Mouse (Mus musculus) lung, embryonic 16.5 days (tissue): Measurements from ENCODE around the gene Dync1li1. TPM values are rescaled to one million over a fixed set of nuclear protein-coding genes. Genes with fewer than 3 reads are reported as not detected.
A peak's percentile ranks its signal among the peaks of the same experiment; 100 is the strongest.

Experiments
- ATAC-seq: fragments of 200-750 bp; cut with Nextera tagmentation; 2 replicates; pipeline ENCODE4 v1.8.0; 2017; ENCODE audit warnings: low read depth, mild to moderate bottlenecking, moderate library complexity
- H3K27ac ChIP-seq: fragments of 300-500 bp; sonication (generic); 2 replicates; pipeline ENCODE4 v1.5.1; 2014; ENCODE audit warnings: mild to moderate bottlenecking, control low read depth, low read length
- H3K27me3 ChIP-seq: fragments of 300-500 bp; sonication (generic); 2 replicates; pipeline ENCODE4 v1.6.1; 2014; ENCODE audit warnings: low read depth, low read length, mixed read lengths; ENCODE audit not compliant: control insufficient read depth, insufficient read depth
- H3K36me3 ChIP-seq: fragments of 300-500 bp; sonication (generic); 2 replicates; pipeline ENCODE4 v1.6.1; 2014; ENCODE audit warnings: low read length; ENCODE audit not compliant: control insufficient read depth, insufficient read depth
- H3K4me1 ChIP-seq: fragments of 300-500 bp; sonication (generic); replicated peaks from 2 replicates; pipeline ENCODE4 v1.6.1; 2014; ENCODE audit warnings: low read length, mixed read lengths; ENCODE audit not compliant: control insufficient read depth, insufficient read depth
- H3K4me2 ChIP-seq: fragments of 300-500 bp; sonication (generic); 2 replicates; pipeline ENCODE4 v1.6.1; 2014; ENCODE audit warnings: low read depth, low read length, control low read depth
- H3K4me3 ChIP-seq: fragments of 300-500 bp; sonication (generic); 2 replicates; pipeline ENCODE4 v1.5.1; 2014; ENCODE audit warnings: mild to moderate bottlenecking, low read length, control low read depth
- H3K9ac ChIP-seq: fragments of 300-500 bp; sonication (generic); 2 replicates; pipeline ENCODE4 v1.6.1; 2014; ENCODE audit warnings: low read length, control low read depth
- H3K9me3 ChIP-seq: fragments of 300-500 bp; sonication (generic); 2 replicates; pipeline ENCODE4 v1.6.1; 2016; ENCODE audit warnings: low read length; ENCODE audit not compliant: control insufficient read depth
- WGBS: fragments of 180-500 bp; shearing (Covaris S2); extraction: QIAGEN DNeasy Blood & Tissue Kit; methylation state at CpG from one replicate; pipeline ENCODE4 v1.1.7; 2014; 5-methylcytosine and 5-hydroxymethylcytosine counted together
- polyA plus RNA-seq: library from polyadenylated mRNA; unstranded; fragments of >200 nt; fragmentation: Nextera tagmentation; extraction: Ambion mirVana; gene quantifications from 2 replicates; pipeline ENCODE4 v1.2.1, GENCODE M21; 2015

The Dync1li1 gene
- polyA plus RNA-seq, 1 experiment from 2014 or later: 53.0 TPM

DNA sequence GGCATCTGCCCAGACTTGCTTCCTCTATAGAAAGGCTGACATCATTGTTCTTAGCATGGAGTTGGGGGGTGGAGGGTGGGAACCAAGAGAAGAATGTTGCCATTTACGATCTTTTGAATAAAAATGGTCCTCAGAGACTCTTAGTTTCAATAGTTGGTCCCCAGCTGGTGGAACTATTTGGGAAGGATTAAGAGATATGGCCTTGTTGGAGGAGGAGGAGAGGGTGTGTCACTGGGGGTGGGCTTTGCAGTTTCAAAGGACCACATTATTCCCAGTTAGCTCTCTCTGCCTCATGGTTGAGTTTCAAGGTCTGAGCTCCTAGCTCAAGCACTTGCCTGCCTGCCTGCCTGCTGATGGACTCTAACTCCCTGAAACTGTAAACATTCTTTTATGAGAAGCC, 16.6 kb upstream of the Dync1li1 start:
- no peak overlapping the region for H3K9ac ChIP-seq
- no peak for ATAC-seq
- H3K4me1 ChIP-seq: no peaks in the 10 kb centered on the region; the same call in 1 of the 2 replicates
- H3K9me3 ChIP-seq: no peaks in the 10 kb centered on the region
- H3K27me3 ChIP-seq: no peaks in the 10 kb centered on the region
- WGBS: 55% methylated on average over 1 of the region's 1 CpGs
- no peak overlapping the region for H3K4me3 ChIP-seq
- no peak overlapping the region for H3K4me2 ChIP-seq
- H3K27ac ChIP-seq: no peak overlapping the region
- H3K36me3 ChIP-seq: no peaks in the 10 kb centered on the region

DNA sequence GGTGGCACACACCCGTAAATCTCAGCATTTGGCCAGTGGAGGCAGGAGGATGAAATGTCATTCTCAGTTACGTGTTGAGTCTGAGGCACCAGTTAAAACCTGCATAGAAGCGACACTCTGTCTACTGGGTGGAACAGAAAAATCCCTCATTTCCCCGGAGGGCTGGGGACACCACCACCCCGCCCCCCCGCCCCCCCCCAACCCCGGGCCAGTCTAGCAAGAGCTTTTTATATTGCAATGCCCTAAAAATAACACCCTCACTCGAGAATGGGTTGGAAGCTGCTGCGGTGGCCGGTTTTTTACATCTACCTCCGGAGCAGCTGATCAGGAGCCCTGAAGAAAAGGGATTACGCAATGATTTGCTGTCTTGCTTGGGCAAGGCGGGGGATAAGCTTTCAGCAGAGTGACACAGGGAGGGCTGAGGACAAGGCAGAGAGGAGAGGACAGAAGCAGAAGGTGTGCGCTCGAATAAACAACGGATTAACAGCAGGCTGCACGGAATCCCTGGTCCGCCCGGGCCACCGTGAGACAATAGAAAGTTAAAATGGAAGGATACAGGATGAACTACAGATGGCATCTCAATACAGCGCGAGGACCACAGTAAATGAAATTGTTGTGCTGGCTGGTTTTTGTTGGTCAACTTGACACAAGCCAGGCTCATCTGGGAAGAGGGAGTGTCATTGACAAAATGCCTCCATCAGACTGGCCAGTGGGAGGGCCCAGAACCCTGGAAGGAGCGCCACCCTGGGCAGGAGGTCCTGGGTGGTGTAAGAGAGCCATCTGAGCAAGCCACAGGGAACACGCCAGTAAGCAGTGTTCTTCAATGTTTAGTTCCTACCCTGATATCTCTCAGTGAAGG, 15.7 kb upstream of the Dync1li1 start:
- Histone ChIP-seq H3K27ac (no peak overlapping the region), H3K36me3 (no peaks in the 10 kb centered on the region), H3K9ac (peak overlapping the region; percentile 9), H3K4me1 (no peaks in the 10 kb centered on the region; the same call in 1 of the 2 replicates), H3K27me3 (no peaks in the 10 kb centered on the region), H3K4me3 (peak overlapping the region; percentile 25), H3K9me3 (no peaks in the 10 kb centered on the region), H3K4me2 (peak overlapping the region; percentile 49)
- ATAC-seq: no peak
- WGBS: 6% methylated on average over 24 of the region's 24 CpGs

DNA sequence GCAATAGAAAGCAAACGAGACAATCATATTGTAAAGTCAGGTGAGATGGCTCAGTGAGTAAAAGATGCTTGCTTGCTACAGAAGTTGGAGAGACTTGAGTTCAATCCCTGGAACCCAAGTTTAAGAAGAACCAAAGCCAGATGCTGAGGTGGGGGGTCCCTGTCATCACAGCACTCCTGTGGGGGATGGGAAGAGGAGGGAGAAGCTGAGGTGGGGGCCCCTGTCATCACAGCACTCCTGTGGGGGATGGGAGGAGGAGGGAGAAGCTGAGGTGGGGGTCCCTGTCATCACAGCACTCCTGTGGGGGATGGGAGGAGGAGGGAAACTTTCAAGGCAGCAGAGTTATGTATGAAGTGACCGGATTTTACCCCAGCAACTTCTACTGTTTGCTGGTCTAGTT, 15.0 kb upstream of the Dync1li1 start:
- no peaks in the 10 kb centered on the region for H3K27me3 ChIP-seq
- H3K4me3 ChIP-seq: no peak overlapping the region
- H3K36me3 ChIP-seq: no peaks in the 10 kb centered on the region
- peak overlapping the region; percentile 9; the same call in 1 of the 2 replicates for H3K9ac ChIP-seq
- H3K9me3 ChIP-seq: no peaks in the 10 kb centered on the region
- H3K4me1 ChIP-seq: no peaks in the 10 kb centered on the region; the same call in 1 of the 2 replicates
- no peak overlapping the region for H3K4me2 ChIP-seq
- ATAC-seq: no peak
- H3K27ac ChIP-seq: no peak overlapping the region
- WGBS: 35% methylated on average over 2 of the region's 2 CpGs

DNA sequence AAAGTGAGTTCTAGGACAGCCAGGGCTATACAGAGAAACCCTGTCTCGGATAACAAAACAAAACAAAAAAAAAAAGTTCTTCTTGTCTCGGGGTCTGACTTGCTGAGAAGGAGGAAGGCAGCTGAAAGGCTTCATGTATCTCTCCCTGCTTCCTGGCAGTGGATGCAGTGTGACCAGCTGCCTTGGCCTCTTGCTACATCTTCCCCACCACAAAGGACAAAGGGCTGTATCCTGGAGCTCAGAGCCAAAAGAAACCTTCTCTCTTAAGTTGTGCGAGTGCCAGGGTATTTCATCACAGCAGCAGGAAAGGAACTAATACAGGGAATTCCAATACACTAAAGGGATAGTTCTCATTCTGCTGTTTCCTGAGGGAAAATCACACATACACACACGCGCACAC, 10.0 kb upstream of the Dync1li1 start:
- Histone ChIP-seq H3K27me3 (no peaks in the 10 kb centered on the region), H3K4me1 (no peaks in the 10 kb centered on the region), H3K9ac (no peak overlapping the region), H3K27ac (no peak overlapping the region), H3K9me3 (no peaks in the 10 kb centered on the region), H3K4me2 (no peak overlapping the region), H3K36me3 (no peaks in the 10 kb centered on the region), H3K4me3 (no peak overlapping the region)
- ATAC-seq: no peak; the same call in 1 of the 2 replicates
- 63% methylated on average over 5 of the region's 5 CpGs for WGBS

DNA sequence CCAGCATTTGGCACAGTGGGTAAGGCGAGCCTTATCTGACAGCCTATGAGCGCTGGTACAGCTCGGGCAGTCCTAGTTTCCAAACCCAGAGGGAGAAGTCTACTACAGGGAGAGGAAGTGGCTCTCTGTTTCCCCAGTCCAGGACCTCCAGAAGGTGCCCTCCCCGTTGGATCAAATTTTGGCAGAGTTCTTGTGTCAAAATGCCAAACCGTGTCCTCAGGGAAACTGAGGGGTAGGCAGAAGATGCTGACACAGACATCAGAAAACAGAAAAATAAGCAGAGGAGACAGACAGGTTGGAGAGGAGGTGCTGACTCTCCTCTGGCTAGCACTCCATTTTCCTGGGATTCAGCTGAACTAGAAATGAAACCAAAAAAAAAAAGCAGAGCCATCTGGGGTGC, 8.6 kb upstream of the Dync1li1 start:
- no peak overlapping the region for H3K4me2 ChIP-seq
- 69% methylated on average over 5 of the region's 5 CpGs for WGBS
- H3K4me3 ChIP-seq: no peak overlapping the region
- no peak for ATAC-seq
- H3K9me3 ChIP-seq: no peaks in the 10 kb centered on the region
- H3K36me3 ChIP-seq: no peaks in the 10 kb centered on the region
- H3K4me1 ChIP-seq: no peaks in the 10 kb centered on the region
- H3K9ac ChIP-seq: no peak overlapping the region
- H3K27ac ChIP-seq: no peak overlapping the region
- no peaks in the 10 kb centered on the region for H3K27me3 ChIP-seq

DNA sequence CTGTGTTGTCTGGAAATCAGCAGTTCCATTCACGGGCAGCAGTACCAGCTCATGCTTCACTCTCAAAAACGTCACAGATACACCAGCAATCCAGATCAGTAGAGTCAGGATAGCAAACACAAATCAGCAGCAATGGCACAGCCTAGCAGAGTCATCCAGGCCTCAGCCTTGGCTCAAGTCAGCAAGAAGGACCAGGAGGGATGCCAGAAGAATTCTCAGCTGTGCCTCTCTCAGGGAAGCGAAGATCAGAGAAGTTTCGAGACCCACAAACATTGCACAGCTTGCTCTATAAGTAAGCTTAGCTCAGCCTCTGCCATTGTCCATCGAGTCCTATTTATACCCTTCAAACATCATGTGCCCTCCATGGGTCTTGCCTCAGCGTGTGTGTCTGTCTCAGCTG, 8.1 kb upstream of the Dync1li1 start:
- ATAC-seq: no peak
- no peak overlapping the region for H3K9ac ChIP-seq
- no peak overlapping the region for H3K27ac ChIP-seq
- H3K27me3 ChIP-seq: no peaks in the 10 kb centered on the region
- no peaks in the 10 kb centered on the region for H3K36me3 ChIP-seq
- 69% methylated on average over 6 of the region's 6 CpGs for WGBS
- H3K9me3 ChIP-seq: no peaks in the 10 kb centered on the region
- no peak overlapping the region for H3K4me3 ChIP-seq
- no peak overlapping the region for H3K4me2 ChIP-seq
- no peaks in the 10 kb centered on the region for H3K4me1 ChIP-seq

DNA sequence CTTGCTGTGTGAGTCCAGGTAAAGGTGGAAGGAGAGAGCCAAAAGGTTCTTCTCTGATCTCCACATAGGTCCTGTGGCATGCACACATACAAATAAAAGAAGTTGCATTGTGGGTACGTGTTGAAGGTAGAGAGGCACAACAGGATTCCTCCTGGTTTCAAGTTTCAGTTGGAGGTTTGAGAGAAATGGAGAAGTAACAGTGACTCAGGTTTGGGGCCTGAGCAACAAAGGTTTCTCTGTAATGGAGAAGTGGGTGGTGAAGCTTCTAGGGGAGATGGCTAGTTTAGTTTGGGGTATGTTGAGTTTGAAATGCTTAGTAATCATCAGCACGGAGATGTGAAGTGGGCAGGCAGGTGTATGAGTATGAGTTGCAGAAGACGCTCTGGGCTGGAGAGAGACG, 6.4 kb upstream of the Dync1li1 start:
- no peaks in the 10 kb centered on the region for H3K27me3 ChIP-seq
- 69% methylated on average over 4 of the region's 4 CpGs for WGBS
- no peak overlapping the region for H3K4me2 ChIP-seq
- no peak for ATAC-seq
- H3K9me3 ChIP-seq: no peaks in the 10 kb centered on the region
- H3K4me1 ChIP-seq: no peaks in the 10 kb centered on the region
- H3K27ac ChIP-seq: no peak overlapping the region
- no peak overlapping the region for H3K9ac ChIP-seq
- no peak overlapping the region for H3K4me3 ChIP-seq
- no peaks in the 10 kb centered on the region for H3K36me3 ChIP-seq

DNA sequence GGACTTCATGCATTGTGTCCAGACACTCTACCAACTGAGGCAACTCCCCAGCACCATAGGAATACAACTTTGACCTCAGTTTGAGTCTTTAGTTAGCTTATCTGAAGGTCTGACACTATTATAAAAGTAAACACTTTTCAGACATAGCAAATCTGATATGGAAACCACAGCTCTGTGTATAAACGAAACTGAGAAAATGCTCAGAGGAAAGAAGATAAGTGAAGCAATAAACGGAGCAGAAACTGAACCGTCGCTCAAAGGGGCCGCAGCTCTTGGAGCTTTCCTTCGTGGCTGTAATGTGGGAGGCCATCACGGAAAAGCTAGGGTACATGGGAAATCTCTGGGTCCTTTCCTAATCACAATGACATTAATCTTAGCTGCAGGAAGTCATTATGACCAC, 2.3 kb upstream of the Dync1li1 start:
- no peak overlapping the region for H3K4me2 ChIP-seq
- WGBS: 62% methylated on average over 7 of the region's 7 CpGs
- no peak for ATAC-seq

DNA sequence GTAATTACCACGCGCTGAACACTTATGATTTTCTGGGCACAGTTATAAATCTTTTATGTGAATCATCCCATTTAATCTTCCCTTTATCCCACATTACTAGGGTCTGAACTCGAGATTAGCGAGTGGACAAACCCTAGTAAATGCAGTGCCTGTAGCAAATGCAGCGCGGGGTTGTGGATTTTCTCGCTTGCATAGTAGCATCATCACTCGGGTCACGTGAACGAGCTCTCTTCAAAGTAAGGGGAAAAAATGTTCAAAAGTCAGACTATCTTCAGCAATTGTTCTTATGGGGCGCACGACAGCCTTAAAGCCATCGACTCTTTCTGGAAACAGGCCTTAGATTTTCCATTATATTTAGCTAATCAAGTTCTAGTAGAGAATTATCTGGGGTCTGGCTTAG, 951 bp upstream of the Dync1li1 start:
- H3K4me3 ChIP-seq: peak overlapping the region; percentile 96
- H3K36me3 ChIP-seq: no peaks in the 10 kb centered on the region; the same call in 1 of the 2 replicates
- H3K4me1 ChIP-seq: peaks cover 18% of the 10 kb centered on the region
- H3K9ac ChIP-seq: peak overlapping the region; percentile 80; the same call in 1 of the 2 replicates
- 68% methylated on average over 13 of the region's 13 CpGs for WGBS
- H3K27me3 ChIP-seq: no peaks in the 10 kb centered on the region
- peak overlapping the region; percentile 75 for H3K4me2 ChIP-seq
- ATAC-seq: no peak
- H3K27ac ChIP-seq: no peak overlapping the region
- H3K9me3 ChIP-seq: no peaks in the 10 kb centered on the region

More for the DNA sequence above, 2.3 kb upstream of the Dync1li1 start:
- no peaks in the 10 kb centered on the region for H3K27me3 ChIP-seq
- peaks cover 18% of the 10 kb centered on the region for H3K4me1 ChIP-seq
- H3K36me3 ChIP-seq: no peaks in the 10 kb centered on the region
- H3K27ac ChIP-seq: no peak overlapping the region
- no peaks in the 10 kb centered on the region for H3K9me3 ChIP-seq
- H3K4me3 ChIP-seq: no peak overlapping the region
- no peak overlapping the region for H3K9ac ChIP-seq
